Mouse (Mus musculus) CD8-positive naive resting alpha-beta T cell, adult 2 months (primary cell): ENCODE measurements around the gene Slc35e1.

ENCODE experiments used
- DNase-seq, 2 experiments: peaks; one replicate each; pipeline ENCODE4 v3.0.0; 2022; ENCODE audit warnings: low read depth in 2 of 2, low spot score in 2 of 2

Gene Slc35e1

GRCm38 (mm10) chr8:72485456-72486199 lies 6.8 kb downstream of the Slc35e1 start:
- DNase-seq, result no peak

- DNase-seq, result peak; percentile 95 to 96
Measured at GRCm38 (mm10) chr8:72474826-72475546, 17.4 kb downstream of the Slc35e1 start, which contains the start of gene Cherp. Cherp (minus strand) TSS chr8:72475226.

- no peak for DNase-seq
Measured at GRCm38 (mm10) chr8:72470684-72471083, 21.7 kb downstream of the Slc35e1 start.

- no peak for DNase-seq
Measured at GRCm38 (mm10) chr8:72469984-72470383, 22.4 kb downstream of the Slc35e1 start.

- no peak for DNase-seq
Measured at GRCm38 (mm10) chr8:72469243-72469642, 23.2 kb downstream of the Slc35e1 start.

GRCm38 (mm10) chr8:72464211-72464610 lies 28.2 kb downstream of the Slc35e1 start:
- DNase-seq, result no peak

GRCm38 (mm10) chr8:72459881-72460533 lies 32.4 kb downstream of the Slc35e1 start:
- no peak for DNase-seq

- DNase-seq, result no peak
Measured at GRCm38 (mm10) chr8:72458457-72458856, 34.0 kb downstream of the Slc35e1 start.

GRCm38 (mm10) chr8:72457806-72458205 lies 34.6 kb downstream of the Slc35e1 start:
- no peak for DNase-seq

GRCm38 (mm10) chr8:72455317-72455716 lies 37.1 kb downstream of the Slc35e1 start:
- no peak for DNase-seq

GRCm38 (mm10) chr8:72453904-72454303 lies 38.5 kb downstream of the Slc35e1 start:
- no peak for DNase-seq

GRCm38 (mm10) chr8:72451516-72451915 lies 40.9 kb downstream of the Slc35e1 start:
- no peak for DNase-seq

GRCm38 (mm10) chr8:72445071-72445470 lies 47.3 kb downstream of the Slc35e1 start:
- no peak for DNase-seq

GRCm38 (mm10) chr8:72443994-72444350 lies 48.4 kb downstream of the Slc35e1 start:
- DNase-seq, result no peak

- DNase-seq, result peak; percentile 93 to 96
Measured at GRCm38 (mm10) chr8:72443338-72443993, 48.9 kb downstream of the Slc35e1 start, which contains the start of the genes Calr3 and 1700030K09Rik. Calr3 (minus strand) TSS chr8:72443870. 1700030K09Rik (plus strand) TSS chr8:72443880.

GRCm38 (mm10) chr8:72438248-72439015 lies 54.0 kb downstream of the Slc35e1 start:
- DNase-seq, result no peak

GRCm38 (mm10) chr8:72434952-72435351 lies 57.5 kb downstream of the Slc35e1 start:
- DNase-seq, result no peak
